In genomic region chr4:101333036-101333435, GRCm38 (mm10) we compare ENCODE assay signal across 17 mouse cellular contexts.
DNase-seq lines count a peak whose midpoint lies in the region; ATAC-seq and TF ChIP-seq lines count a peak whose summit lies in the region.
"Had no signal": no experiment of that assay in that cellular context is flagged by ENCODE, and none has a peak within 500 bp of the region (broad histone marks: within the 10 kb centered on the region; RNA-seq: fewer than 3 reads in every experiment).

No protein-coding gene starts in this region.

- no peaks in the 10 kb centered on the region for H3K27me3 ChIP-seq in heart, embryonic 10.5 days (ENCODE audit: insufficient read depth, poor library complexity, severe bottlenecking)
- H3K27me3 ChIP-seq in lung, embryonic 14.5 days (ENCODE audit: insufficient read depth, low read length): no peaks in the 10 kb centered on the region
- H3K27me3 ChIP-seq: midbrain, embryonic 13.5 days had no signal

- no peaks in the 10 kb centered on the region for H3K9me3 ChIP-seq in heart, embryonic 10.5 days
- no peaks in the 10 kb centered on the region for H3K9me3 ChIP-seq in lung, embryonic 14.5 days (ENCODE audit: low read depth, low read length)
- H3K9me3 ChIP-seq: midbrain, embryonic 13.5 days had no signal

- 69% methylated on average over 3 of the region's 3 CpGs for WGBS in heart, embryonic 10.5 days
- WGBS in lung, embryonic 14.5 days: 39% methylated on average over 3 of the region's 3 CpGs
- WGBS in lung, adult 2 months: 41% methylated on average over 3 of the region's 3 CpGs

- H3K4me2 ChIP-seq in lung, embryonic 14.5 days: no peak overlapping the region
- H3K4me2 ChIP-seq: liver, embryonic 11.5 days; midbrain, embryonic 13.5 days had no signal

- no peak overlapping the region for H3K27ac ChIP-seq in heart, embryonic 10.5 days
- H3K27ac ChIP-seq in lung, embryonic 14.5 days (ENCODE audit: low read depth): no peak overlapping the region
- H3K27ac ChIP-seq: hindbrain, postnatal 0 days; midbrain, embryonic 13.5 days had no signal

- peaks cover 15% of the 10 kb centered on the region for H3K4me1 ChIP-seq in heart, embryonic 10.5 days
- peaks cover 8% of the 10 kb centered on the region; the same call in 1 of the 2 replicates for H3K4me1 ChIP-seq in lung, embryonic 14.5 days (ENCODE audit: insufficient read depth)
- H3K4me1 ChIP-seq in lung, adult 2 months (ENCODE audit: control insufficient read depth, insufficient read depth, low read length): peaks cover 11% of the 10 kb centered on the region
- H3K4me1 ChIP-seq: midbrain, embryonic 13.5 days had no signal

- TF ChIP-seq CTCF in lung, embryonic 14.5 days (IDR thresholded peaks at IDR 0.05; ENCODE audit: low read depth): no peak
- no peak for TF ChIP-seq CTCF in lung, adult 2 months (IDR thresholded peaks at IDR 0.05; ENCODE audit: insufficient read depth, low read length)

- DNase-seq in heart, adult 18-20 months: peak; percentile 45 to 65
- no peak for DNase-seq in heart, embryonic 10.5 days (ENCODE audit: low spot score)
- peak; percentile 57 for DNase-seq in lung, embryonic 14.5 days
- DNase-seq in lung, adult 2 months: no peak
- DNase-seq in kidney, postnatal 10 days: peak; percentile 24
- no peak for DNase-seq in cerebellum, postnatal 25 days
- no peak for DNase-seq in cerebellum, adult 11-12 months
- DNase-seq: adrenal gland, adult 8-10 months; cerebellum, adult 8-10 months; right cerebral cortex, postnatal 14 days; thymus, postnatal 36 days had no signal

- no peak overlapping the region for H3K4me3 ChIP-seq in heart, embryonic 10.5 days
- no peak overlapping the region for H3K4me3 ChIP-seq in lung, embryonic 14.5 days (ENCODE audit: low read depth, low read length)
- H3K4me3 ChIP-seq in lung, adult 2 months (replicated peaks; ENCODE audit: extremely low read depth, low read depth, low read length): no peak overlapping the region
- H3K4me3 ChIP-seq: erythroblast, embryonic 14.5 days; midbrain, embryonic 13.5 days; myocyte had no signal

- TF ChIP-seq POLR2A in lung, adult 2 months (IDR thresholded peaks at IDR 0.05; ENCODE audit: borderline replicate concordance, extremely low read depth, low read depth, low read length): no peak

- no peak overlapping the region for H3K9ac ChIP-seq in lung, embryonic 14.5 days
- H3K9ac ChIP-seq: midbrain, embryonic 13.5 days had no signal

- H3K36me3 ChIP-seq in heart, embryonic 10.5 days: no peaks in the 10 kb centered on the region
- no peaks in the 10 kb centered on the region for H3K36me3 ChIP-seq in lung, embryonic 14.5 days (ENCODE audit: insufficient read depth)
- H3K36me3 ChIP-seq: midbrain, embryonic 13.5 days had no signal

- ATAC-seq in lung, embryonic 14.5 days (ENCODE audit: insufficient read depth): peak; percentile 62; the same call in 1 of the 2 replicates
- ATAC-seq: forebrain, embryonic 16.5 days; hindbrain, postnatal 0 days; midbrain, embryonic 13.5 days had no signal

Comparison
In these comparisons a context has a peak if more than half of its experiments do, and no peak if none do; other contexts are left out.
1. DNase-seq: peak in heart, adult 18-20 months (2 of 2), lung, embryonic 14.5 days (single experiment) and kidney, postnatal 10 days (single experiment); none in heart, embryonic 10.5 days (single experiment), lung, adult 2 months (single experiment), cerebellum, postnatal 25 days (0 of 2) and cerebellum, adult 11-12 months (single experiment).